Mouse (Mus musculus) fat pad, adult 2 months (tissue): ENCODE data around the gene Hsp90ab1.

Experiments used
- DNase-seq: peaks from one replicate; pipeline ENCODE4 v3.0.0-alpha.2; 2011; ENCODE audit warnings: low read depth, low spot score; ENCODE audit errors: extremely low read depth

Gene Hsp90ab1

DNA sequence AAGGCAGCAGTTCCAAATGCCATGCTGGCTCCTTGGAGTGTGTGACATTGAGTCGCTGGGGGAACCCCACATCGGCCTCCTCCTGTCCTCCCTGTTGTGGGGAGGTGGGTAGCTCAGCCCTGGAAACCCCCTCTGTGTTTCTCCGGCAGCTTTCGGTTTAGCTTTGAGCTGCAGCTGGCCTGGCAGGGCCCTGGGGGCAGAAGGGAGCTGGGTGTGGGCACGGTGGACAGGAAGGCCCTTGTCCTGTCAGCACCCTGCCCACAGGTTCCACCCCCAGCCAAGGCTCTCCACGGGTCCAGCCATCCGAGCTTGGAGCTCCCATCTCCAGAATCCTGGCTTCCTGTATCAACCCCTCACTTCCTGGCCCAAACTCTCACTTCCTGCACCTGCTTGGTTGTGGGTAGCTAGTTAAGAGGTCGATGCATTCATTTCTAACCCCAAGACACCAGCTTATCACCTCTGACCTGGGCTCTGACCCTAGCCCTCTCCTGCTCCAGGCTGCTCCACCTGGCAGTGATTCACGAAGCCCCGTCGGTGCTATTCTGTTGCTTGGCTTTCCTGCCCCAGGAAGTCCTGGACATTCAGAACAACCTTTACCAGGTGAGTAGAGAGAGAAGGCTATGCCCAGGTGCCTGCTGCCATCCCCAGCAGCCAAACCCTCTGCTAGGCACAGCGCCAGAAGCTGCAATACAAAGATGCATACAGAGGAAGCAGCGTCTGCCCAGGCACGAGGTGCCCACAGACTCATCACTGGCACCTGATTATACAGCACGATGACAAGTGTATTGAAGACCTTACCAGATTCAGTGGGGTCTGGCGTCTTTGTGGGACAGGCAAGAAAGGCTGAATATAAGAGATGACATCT is 14.8 kb downstream of the Hsp90ab1 start:
- no peak for DNase-seq

DNA sequence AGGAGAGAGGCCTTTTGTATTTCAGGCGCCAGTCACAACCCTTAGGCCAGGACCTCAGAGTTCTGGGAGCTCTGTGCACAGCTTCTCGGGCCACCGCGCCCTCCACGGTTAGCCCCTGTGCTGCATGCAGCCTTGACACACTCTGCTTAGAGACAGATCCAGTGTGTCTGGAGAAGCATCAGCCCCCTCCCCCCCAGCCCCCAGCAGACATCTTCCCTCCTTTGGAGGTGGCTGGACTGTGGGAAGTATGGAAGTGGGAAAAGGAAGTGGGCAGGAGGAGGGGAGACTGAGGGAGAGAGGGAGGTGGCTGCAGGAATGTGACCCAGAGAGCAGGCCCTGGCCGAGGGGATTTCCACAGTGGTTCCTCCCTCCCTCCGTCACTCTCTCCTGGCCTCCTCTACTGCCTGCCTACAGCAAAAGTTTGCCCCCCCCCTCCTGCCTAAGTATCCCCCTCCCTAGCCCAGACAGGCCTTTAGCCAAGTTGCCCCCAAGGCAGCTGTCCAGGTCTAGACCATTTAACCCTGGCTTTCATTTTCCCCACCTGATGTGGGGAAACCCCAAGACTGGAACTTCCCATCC is 15.7 kb downstream of the Hsp90ab1 start:
- no peak for DNase-seq

DNA sequence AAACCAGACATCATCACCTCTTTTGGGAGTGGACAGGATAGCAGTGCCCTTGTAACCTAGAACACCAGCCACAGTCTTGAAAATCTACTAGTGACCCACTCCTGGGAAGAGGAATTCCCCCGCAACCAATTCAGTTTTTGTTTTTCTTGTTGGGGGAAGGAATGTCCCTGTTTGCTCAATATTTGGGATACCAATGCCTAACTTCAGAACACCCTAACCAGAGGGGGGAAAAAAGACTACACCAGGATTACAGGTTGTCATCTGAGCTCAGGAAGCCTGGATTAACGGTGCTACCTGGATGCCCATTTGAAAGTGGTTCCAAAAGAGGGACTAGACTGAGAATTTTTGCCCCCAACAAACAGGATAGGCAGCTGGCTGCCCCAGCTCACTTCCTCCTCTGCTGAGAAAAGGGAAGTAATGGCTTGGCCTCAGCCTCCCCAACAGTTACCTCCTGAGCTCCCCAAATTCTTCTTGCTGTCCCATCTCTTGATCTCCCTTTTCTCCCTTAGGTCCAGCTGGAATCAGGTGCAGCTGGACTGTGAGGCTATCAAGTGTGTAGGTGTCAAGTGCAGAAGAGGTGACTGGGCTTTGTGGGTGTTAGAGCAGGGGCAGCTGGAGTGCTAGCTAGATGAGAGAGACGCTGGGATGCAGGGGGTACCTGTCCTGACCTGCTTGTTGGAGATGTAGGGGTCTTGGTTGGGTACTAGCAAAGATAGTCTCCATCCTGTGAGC is 16.4 kb downstream of the Hsp90ab1 start:
- no peak for DNase-seq

DNA sequence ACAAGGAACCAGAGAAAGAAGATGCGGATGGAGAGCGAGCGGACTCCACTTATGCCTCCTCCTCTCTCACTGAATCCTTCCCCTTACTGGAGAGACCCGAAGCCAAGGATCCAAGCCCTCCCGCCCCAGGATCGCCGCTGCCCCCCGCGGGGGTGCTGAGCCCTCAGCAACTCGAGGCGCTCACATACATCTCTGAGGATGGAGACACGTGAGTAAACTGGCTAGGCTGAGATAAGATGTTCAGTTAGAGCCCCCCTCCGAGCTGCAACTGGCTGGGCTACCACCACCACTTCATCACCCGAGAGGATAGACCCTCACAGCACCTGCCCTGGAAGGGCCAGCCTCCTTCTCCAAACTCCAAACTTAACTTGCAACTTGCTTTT is 17.0 kb downstream of the Hsp90ab1 start:
- DNase-seq: no peak

DNA sequence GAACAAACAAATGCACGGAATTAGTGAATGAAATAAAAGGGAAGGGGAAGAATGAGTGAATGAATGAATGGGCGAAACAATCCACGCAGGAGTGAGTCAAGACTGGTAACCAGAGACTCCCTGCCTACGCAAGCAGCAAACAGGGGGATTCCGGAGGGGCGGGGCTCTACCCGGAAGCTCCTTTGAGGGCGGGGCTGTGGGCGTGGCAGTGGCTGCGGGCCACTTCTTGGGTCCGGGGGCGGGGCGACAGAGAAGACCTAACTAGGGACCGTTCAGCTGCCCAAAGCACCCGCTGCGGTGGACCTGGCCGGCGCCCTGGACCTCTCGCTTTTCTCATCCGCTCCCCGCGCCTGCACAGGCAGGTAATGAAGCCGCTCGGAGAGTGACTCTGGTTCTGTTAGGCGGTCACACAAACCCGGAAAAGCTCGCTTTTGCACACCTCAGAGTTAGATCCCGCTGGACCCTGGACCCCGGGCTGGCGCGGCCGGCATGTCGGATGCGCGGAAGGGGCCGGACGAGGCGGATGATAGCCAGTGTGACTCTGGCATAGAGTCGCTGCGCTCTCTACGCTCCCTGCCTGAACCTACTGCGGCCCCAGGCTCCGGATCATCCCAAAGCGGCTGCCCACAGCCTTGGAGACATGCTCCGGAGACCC is 17.5 kb downstream of the Hsp90ab1 start, which contains the start of gene Nfkbie:
Gene Nfkbie (plus strand): TSS at position 252 of the 655 bp plus-strand sequence.
- DNase-seq: no peak

DNA sequence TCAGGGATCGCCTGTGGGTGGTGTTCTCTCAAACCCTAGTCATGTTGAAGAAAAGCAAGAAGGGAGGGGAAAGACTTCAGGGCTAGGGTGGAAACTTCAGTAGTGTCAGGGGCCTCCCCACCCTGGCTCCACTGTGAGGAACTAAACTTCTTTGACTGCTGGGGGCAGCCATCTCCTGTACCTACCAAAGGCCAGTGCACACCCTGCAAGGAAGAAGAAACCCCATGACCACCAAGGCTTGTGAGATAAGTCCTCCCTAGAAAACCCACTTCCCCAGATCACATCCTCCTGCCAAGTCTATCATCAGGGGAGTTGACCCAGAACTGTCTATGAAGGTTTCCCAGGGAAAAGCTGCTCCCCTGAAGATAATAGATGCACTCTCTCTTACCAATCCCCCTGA is 18.7 kb downstream of the Hsp90ab1 start:
- DNase-seq: no peak

DNA sequence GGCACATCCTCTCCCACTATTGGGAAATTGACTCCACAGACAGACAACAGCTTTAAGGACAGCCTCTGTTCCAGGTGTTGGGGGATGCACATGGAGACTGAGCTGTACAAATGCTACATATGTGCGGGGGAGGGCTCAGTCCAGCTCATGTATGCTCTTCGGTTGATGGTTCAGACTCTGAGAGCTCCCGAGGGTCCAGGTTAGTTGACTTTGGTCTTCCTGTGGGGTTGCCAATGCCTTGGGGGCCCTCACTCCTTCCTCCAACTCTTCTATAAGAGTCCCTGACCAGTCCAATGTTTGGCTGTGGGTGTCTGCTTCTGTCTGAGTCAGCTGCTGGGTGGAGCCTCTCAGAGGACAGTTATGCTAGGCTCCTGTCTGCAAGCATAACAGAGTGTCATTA is 20.0 kb downstream of the Hsp90ab1 start:
- DNase-seq: no peak

DNA sequence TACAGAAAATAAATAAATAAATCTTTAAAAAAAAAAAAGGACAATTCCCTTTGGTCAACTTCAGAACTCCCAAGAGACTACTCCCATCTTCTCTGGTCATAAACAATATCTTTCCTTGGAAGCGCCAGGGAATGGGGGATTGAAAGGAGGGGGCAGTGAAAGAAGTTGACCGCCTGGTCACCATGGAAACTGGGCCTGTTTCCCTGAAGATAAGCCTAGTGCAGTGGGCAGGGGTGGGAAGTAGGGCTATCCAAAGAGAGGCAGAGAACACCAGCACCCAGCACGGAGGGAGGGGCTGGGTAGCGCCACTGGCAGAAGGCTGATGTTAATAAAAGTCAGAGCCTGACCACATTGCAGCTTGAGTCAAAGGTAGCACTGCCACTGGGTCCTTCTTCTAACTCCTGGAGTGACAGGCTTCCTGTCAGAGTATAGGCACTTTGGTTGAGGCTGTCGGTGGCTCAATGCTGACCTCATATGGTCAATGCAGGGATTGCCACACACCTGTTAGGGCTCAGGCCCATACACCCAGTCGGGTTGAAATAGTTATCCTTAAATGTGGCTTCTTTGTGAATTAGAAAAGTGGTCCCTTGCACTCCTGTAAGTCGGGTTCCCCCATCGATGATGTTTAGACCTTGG is 21.1 kb downstream of the Hsp90ab1 start:
- no peak for DNase-seq

DNA sequence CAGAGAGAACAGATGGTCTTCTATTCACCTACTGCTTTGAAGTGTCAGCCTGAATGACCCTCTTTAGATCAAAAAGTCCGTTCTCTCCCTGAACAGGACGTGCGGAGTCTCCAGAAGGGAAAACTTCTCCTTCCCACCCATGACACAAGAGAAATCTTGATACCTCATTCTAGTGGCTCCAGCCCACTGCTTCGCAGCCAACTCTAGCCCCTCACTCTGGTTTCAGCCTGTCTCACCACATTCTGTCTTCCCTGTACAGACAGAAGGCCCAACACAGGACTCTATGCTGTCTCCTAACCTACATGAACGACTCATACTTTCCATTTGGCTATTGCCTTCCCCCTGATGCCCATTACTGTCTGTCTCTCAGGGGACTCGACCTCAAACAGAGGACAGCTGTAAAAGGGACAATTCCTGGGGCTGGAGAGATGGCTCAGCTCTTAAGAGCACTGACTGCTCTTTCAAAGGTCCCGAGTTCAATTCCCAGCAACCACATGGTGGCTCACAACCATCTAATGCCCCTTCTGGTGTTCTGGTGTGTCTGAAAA is 21.7 kb downstream of the Hsp90ab1 start:
- DNase-seq: no peak

DNA sequence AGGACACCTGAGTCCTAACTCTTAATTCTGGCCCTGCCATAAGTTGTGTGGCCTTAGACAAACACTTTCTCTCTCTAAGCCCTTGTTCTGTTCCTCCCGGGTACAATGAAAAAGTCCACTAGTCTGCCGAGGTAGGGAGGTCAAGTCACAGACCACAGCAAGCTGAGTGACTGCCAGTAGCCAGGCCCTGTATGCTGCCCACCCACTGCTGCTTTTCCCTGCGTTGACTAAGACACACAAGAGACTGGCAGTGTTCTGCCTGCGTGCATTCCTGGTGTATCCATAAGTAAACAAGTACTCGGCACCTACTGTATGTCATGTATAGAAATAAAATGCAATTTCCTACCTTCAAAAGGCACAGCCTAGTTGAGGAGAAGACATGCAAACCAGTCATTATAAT is 22.8 kb downstream of the Hsp90ab1 start:
- DNase-seq: no peak

DNA sequence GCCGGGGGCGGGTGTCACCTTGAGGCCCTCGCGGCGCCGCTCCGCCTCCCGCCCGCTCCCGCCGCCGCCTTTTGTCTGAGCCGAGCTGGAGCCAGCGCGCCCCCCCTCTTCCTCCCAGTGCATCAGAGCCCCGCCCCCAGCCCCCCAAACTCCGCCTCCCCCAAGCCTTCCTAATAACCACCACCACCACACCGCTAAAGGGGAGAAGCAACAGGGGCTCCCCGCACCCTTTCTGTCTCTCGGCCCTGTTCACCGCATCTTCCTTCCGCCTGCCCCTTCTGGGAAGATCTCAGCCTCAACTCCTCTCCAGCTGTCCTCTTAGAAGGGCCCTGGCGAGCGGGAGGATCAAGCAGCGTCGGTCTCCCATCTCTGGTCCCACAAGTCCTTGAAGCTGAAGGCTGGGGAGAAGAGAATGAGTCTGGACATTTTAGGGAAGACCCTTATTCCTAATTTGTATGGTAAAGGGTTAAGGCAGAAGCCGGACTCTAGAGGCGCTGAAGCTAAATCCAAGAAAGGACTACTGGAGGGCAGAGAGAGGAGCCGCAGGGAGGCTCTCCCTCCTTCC is 23.4 kb downstream of the Hsp90ab1 start, which contains the start of gene Tmem151b:
Gene Tmem151b (minus strand): TSS at position 61 of the 565 bp plus-strand sequence.
- no peak for DNase-seq

DNA sequence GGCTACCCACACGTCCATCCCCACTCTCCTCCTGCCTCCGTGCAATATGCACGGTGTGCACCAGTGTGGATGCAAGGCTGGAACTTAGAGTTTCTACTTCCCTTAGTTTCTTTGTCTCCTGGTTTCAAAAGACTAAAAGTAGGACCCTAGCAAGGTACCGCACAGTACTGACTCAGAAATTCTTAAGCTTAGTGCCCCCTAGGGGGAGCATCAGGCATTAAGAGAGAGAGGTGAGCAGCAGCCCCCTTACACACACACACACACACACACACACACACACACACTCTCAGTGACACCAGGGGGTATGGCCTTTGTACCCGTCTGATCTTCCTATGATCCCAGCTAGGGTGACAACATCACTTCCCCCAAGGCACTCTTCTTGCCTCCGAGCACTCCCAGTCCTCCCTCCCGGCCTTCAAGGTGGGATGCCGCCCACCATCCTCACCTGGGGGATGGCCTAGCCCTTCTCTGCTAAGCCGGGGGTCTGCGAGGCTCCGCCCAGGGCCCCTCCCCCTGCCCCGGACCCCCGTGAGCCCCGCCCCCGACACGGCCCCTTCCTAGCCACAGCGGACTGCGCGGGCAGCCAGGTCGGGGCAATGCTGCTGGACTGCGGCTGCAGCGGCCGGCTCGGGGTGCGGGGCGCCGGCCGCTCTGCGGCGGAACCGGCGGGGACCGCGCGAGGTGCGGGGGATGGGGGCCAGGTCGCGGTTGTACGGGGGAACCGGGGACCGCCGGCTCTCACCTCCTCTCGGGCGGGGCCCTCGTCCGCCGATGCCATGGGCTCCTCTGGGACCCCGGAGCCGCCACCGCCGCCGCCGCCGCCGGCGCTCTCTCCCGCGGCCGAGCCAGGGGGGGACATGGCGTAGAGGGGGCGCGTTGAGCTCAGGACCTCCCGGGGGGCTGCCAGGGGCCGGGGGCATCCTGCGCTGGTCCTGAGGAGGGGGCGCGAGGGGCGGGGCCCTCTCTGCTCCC is 24.2 kb downstream of the Hsp90ab1 start:
- DNase-seq: no peak

DNA sequence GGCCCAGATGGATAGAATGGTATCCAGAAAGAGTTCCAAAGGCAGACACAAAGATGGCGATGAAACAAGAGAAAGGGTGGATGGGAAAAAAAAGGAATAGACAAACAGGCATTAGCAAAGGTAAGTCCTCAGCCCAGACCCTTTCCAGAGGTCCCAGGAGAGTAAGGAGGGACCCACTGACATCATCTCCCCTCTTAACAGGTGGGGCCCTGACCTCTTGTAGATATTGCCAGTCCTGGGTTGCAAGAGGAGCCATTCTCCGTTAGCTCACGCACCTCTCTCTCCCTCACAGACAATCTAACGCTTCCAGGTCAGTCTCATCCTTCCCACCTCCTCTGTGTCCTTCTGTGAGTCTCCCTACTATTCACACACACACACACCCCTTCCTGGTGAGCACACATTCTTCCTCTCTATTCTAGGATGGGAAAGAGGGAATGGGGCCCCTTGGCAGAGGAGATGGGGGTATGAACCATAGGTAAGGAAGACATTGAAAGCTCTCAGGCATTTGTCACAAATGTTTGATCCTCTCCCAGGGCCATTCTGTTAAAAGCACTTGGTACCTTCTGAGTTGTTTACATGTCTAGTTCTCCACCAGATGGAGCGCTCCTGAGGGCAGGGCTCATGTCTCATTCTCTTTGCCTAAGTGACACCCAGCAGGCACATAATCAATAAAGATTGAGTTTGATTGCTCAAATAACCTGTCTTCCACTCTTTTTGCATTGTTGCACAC is 25.4 kb downstream of the Hsp90ab1 start:
- no peak for DNase-seq

DNA sequence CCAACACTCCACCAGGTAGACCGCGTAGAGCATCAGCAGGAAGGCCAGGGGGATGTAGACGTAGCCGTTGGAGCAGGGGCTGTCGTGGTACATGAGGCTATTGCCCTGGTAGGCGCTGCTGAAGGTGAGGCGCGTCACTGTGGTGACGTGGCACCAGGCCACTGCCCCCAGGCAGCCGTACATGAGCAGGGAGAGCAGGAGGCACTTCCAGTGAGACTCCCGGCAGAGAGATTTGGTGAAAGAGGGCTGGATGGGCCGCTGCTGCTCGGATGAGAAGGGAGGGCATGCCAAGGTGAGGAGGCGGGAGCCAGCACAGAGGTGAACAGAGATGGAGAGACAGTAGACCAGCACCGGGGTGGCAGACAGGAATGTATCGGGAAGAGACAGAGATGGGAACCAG is 26.1 kb downstream of the Hsp90ab1 start:
- no peak for DNase-seq

DNA sequence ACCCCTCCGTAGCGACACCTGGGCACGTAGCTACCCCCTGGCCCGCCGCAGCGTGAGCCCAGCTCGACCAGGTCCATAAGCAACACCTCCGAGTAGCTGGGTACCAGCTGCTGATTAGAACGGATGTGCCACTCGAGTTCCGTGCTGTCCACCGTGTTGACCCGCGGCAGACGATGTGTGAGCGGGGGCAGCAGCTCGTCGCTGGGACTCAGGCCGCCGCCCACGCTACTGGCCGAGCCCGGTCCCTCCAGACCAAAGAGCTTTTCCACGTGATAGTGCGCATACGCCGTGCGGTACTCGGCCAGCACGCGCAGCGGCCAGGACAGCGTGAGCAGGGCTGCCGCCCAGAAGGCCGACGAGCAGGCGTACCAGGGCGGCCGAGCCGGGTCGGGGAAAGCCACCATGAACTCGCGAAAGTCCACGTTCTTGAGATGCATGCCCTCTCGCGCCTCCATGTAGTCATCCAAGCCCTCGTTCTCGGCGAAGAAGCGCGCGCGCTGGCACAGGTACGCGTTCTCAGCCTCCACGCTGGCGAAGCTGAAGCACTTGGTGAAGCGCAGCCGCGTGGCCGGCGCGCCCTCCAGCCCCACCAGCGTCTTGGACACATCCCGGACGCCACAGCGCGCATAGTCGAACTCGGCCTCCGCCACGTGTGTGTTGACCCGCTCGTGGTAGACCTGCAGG is 27.7 kb downstream of the Hsp90ab1 start:
- DNase-seq: no peak

DNA sequence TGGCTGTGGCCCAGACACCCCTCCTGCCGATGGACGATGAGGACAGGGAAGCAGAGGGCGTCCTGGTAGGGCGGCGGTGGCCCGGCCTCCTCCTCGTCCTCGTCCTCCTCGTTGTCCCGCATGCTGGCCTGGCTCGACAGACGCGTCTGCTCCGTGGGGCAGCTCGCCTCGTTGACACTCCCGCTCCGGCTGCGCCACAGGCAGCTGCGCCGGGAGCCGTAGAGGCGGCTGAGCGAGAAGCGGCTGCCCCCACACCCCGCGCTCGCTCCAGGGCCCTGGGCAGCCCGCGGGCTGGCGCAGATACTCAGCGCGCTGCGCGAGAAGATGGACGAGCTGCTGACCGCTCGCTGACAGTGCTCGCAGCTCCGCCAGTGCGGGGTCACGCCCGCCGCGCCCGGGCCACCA is 28.2 kb downstream of the Hsp90ab1 start:
- DNase-seq: no peak

DNA sequence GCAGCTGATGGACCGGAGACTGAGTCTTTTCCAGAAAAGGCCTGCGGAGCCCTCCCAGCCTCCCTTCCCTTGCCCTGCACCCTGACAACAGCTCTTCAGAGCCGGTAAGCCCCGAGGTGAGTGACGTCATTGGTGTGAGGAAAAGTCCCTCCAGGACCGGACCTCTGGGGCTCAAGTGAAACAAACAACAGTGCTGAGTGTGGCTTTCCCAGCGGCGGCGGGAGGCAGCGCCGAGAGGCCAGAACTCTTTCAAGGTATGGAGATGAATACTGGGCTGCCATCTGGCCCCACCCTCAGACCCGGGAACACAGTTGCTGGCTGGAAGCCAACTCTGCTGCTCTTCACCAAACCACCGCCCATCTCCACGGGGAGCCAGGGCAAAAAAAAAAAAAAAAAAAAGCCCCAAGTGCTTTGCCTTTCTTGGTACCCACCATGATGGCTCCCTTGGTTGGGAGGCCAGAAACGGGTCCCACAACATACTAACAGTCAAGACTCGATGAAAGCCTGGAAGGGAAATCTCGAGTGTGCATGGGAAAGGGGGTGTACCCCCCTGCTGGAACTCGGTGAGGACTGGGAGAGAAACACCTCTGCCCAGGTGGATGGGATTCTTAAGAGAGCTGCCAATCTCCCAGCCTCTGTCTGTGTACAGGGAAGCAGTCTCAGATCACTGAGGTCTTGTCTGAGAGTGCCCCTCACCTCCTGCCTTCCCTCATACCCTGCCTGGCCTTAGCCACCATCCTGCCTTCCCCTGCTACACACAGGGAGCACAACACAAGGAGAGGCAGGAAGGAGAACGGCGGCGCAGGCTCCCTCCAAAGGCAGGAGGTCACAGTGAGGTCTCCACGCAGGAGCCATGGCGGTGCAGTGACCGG is 28.8 kb downstream of the Hsp90ab1 start:
- DNase-seq: no peak
